Comparison of ENCODE assay signal across 23 mouse cellular contexts in the genomic region with DNA sequence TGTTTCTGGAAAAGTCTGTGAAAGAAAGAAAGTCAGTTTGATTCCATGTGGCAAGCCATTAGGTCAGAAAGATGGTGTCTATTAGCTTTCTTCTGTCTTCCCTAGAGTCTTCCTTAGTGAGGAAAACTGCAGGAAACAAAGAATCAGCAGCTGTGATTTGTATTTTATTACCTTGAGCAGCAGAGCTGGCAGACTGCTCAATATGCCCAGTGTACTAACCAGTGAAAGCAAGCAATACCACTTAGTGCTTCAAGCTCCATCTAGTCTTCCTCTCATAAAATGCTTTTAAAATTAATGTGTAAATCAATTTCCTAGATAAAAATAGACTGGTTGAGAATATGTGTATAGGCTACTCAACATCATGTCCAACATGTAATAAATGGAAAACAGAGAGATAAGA.
"Had no signal": no experiment of that assay in that cellular context is flagged by ENCODE, and none has a peak within 500 bp of the region (broad histone marks: within the 10 kb centered on the region; RNA-seq: fewer than 3 reads in every experiment).

No protein-coding gene starts in this region.

- H3K4me1 ChIP-seq: heart, embryonic 13.5 days; heart, embryonic 15.5 days; hindbrain, embryonic 12.5 days; kidney, embryonic 15.5 days; limb, embryonic 13.5 days; limb, embryonic 15.5 days; liver, embryonic 12.5 days had no signal

- H3K27ac ChIP-seq: heart, adult 2 months; heart, embryonic 13.5 days; heart, embryonic 15.5 days; hindbrain, embryonic 12.5 days; kidney, embryonic 15.5 days; kidney, postnatal 0 days; limb, embryonic 13.5 days; limb, embryonic 15.5 days; liver, embryonic 12.5 days had no signal

- H3K27me3 ChIP-seq: heart, embryonic 13.5 days; heart, embryonic 15.5 days; hindbrain, embryonic 12.5 days; kidney, embryonic 15.5 days; limb, embryonic 13.5 days; limb, embryonic 15.5 days; liver, embryonic 12.5 days had no signal

- H3K4me2 ChIP-seq: heart, embryonic 11.5 days; heart, embryonic 13.5 days; heart, embryonic 15.5 days; hindbrain, embryonic 12.5 days; kidney, embryonic 15.5 days; limb, embryonic 13.5 days; limb, embryonic 15.5 days; liver, embryonic 12.5 days had no signal

- DNase-seq: gastrocnemius, postnatal 14 days; gastrocnemius, postnatal 36 days; heart, adult 11 months; heart, adult 2 months; heart, postnatal 14 days; heart, postnatal 36 days; kidney, adult 2 months; kidney, adult 9 months; kidney, postnatal 14 days; kidney, postnatal 36 days; layer of hippocampus, postnatal 36 days; left cerebral cortex, postnatal 4 days had no signal

- H3K4me3 ChIP-seq: heart, adult 2 months; heart, embryonic 13.5 days; heart, embryonic 15.5 days; hindbrain, embryonic 12.5 days; kidney, embryonic 15.5 days; limb, embryonic 13.5 days; limb, embryonic 15.5 days; liver, embryonic 12.5 days had no signal

- H3K9me3 ChIP-seq: heart, embryonic 13.5 days; heart, embryonic 15.5 days; hindbrain, embryonic 12.5 days; kidney, embryonic 15.5 days; limb, embryonic 13.5 days; limb, embryonic 15.5 days; liver, embryonic 12.5 days had no signal

- H3K9ac ChIP-seq: heart, embryonic 13.5 days; heart, embryonic 15.5 days; hindbrain, embryonic 12.5 days; kidney, embryonic 15.5 days; limb, embryonic 13.5 days; limb, embryonic 15.5 days; liver, embryonic 12.5 days had no signal

- H3K36me3 ChIP-seq: heart, embryonic 13.5 days; heart, embryonic 15.5 days; hindbrain, embryonic 12.5 days; kidney, embryonic 15.5 days; limb, embryonic 13.5 days; limb, embryonic 15.5 days; liver, embryonic 12.5 days had no signal

- ATAC-seq: hindbrain, embryonic 16.5 days; intestine, embryonic 16.5 days; liver, embryonic 12.5 days had no signal
